ENCODE assay signal across 16 mouse cellular contexts in genomic region chr10:118268812-118269211, GRCm38 (mm10). TPM values are rescaled to one million over a fixed set of nuclear protein-coding genes. Genes with fewer than 3 reads are reported as not detected.
ATAC-seq lines count a peak whose summit lies in the region.
"Had no signal": no experiment of that assay in that cellular context is flagged by ENCODE, and none has a peak within 500 bp of the region (broad histone marks: within the 10 kb centered on the region; RNA-seq: fewer than 3 reads in every experiment).

No protein-coding gene starts in this region.

- peak; percentile 68 for ATAC-seq in common myeloid progenitor, adult 5-6 weeks (replicated peaks; ENCODE audit: low read depth, poor library complexity, severe bottlenecking)
- ATAC-seq in granulocyte monocyte progenitor cell, adult 5-6 weeks (replicated peaks; ENCODE audit: poor library complexity, severe bottlenecking), result peak; percentile 40
- ATAC-seq in megakaryocyte, adult 5-6 weeks (ENCODE audit: poor library complexity, severe bottlenecking), result 0 out of 2 replicates have a peak, but pooled peaks have one; percentile 38
- ATAC-seq in megakaryocyte progenitor cell, adult 5-6 weeks (replicated peaks; ENCODE audit: poor library complexity), result peak; percentile 55

RNA-seq across cellular contexts. Expression of gene Gm32802, which starts 10.3 kb away (rescaled TPM):
- total RNA-seq in common myeloid progenitor, adult 5-6 weeks (2017), result 0.10 and 0.18 TPM in 2 replicates
- total RNA-seq in granulocyte monocyte progenitor cell, adult 5-6 weeks (2014; fragmentation: Nextera tagmentation), result not detected in 2 replicates
- total RNA-seq in granulocyte monocyte progenitor cell, adult 5-6 weeks (2017), result 0.09 and 0.31 TPM in 2 replicates
- not detected in 2 replicates for total RNA-seq in megakaryocyte, adult 5-6 weeks (2015)
- total RNA-seq in megakaryocyte, adult 5-6 weeks (2017), result 0.08 and 0.11 TPM in 2 replicates
- 0.05 TPM in 1 of 2 replicates, not detected in the other for total RNA-seq in megakaryocyte progenitor cell, adult 5-6 weeks (2015)
- 0.08 and 0.14 TPM in 2 replicates for total RNA-seq in megakaryocyte progenitor cell, adult 5-6 weeks (2017)
- total RNA-seq: G1E had no signal

RNA-seq across cellular contexts. Expression of gene Iltifb, which starts 26.0 kb away (rescaled TPM):
- total RNA-seq in common myeloid progenitor, adult 5-6 weeks (2017), result not detected in 2 replicates
- not detected in 2 replicates for total RNA-seq in granulocyte monocyte progenitor cell, adult 5-6 weeks (2014; fragmentation: Nextera tagmentation)
- total RNA-seq in granulocyte monocyte progenitor cell, adult 5-6 weeks (2017), result not detected in 2 replicates
- not detected in 2 replicates for total RNA-seq in megakaryocyte, adult 5-6 weeks (2015)
- total RNA-seq in megakaryocyte, adult 5-6 weeks (2017), result not detected in 2 replicates
- not detected in 2 replicates for total RNA-seq in megakaryocyte progenitor cell, adult 5-6 weeks (2015)
- not detected in 2 replicates for total RNA-seq in megakaryocyte progenitor cell, adult 5-6 weeks (2017)
- total RNA-seq: adrenal gland, adult 18-20 months; adrenal gland, adult 2 months; adrenal gland, adult 8-10 months; adrenal gland, postnatal 10 days; adrenal gland, postnatal 14 days; adrenal gland, postnatal 25 days; adrenal gland, postnatal 36 days; adrenal gland, postnatal 4 days; CH12.LX; ES-E14; G1E; MEL had no signal

RNA-seq across cellular contexts. Expression of gene Gm32717, which starts 28.2 kb away (rescaled TPM):
- 0.10 and 0.18 TPM in 2 replicates for total RNA-seq in common myeloid progenitor, adult 5-6 weeks (2017)
- not detected in 2 replicates for total RNA-seq in granulocyte monocyte progenitor cell, adult 5-6 weeks (2014; fragmentation: Nextera tagmentation)
- total RNA-seq in granulocyte monocyte progenitor cell, adult 5-6 weeks (2017), result 0.09 and 0.31 TPM in 2 replicates
- not detected in 2 replicates for total RNA-seq in megakaryocyte, adult 5-6 weeks (2015)
- total RNA-seq in megakaryocyte, adult 5-6 weeks (2017), result 0.08 and 0.11 TPM in 2 replicates
- 0.05 TPM in 1 of 2 replicates, not detected in the other for total RNA-seq in megakaryocyte progenitor cell, adult 5-6 weeks (2015)
- 0.08 and 0.14 TPM in 2 replicates for total RNA-seq in megakaryocyte progenitor cell, adult 5-6 weeks (2017)
- total RNA-seq: G1E had no signal

RNA-seq across cellular contexts. Expression of gene Gm9040, which starts 58.0 kb away (rescaled TPM):
- total RNA-seq in common myeloid progenitor, adult 5-6 weeks (2017), result 0.10 TPM in 1 of 2 replicates, not detected in the other
- total RNA-seq in granulocyte monocyte progenitor cell, adult 5-6 weeks (2014; fragmentation: Nextera tagmentation), result not detected in 2 replicates
- total RNA-seq in granulocyte monocyte progenitor cell, adult 5-6 weeks (2017), result not detected in 2 replicates
- total RNA-seq in megakaryocyte, adult 5-6 weeks (2015), result not detected in 2 replicates
- not detected in 2 replicates for total RNA-seq in megakaryocyte, adult 5-6 weeks (2017)
- not detected in 2 replicates for total RNA-seq in megakaryocyte progenitor cell, adult 5-6 weeks (2015)
- not detected in 2 replicates for total RNA-seq in megakaryocyte progenitor cell, adult 5-6 weeks (2017)
- total RNA-seq: adrenal gland, adult 18-20 months; adrenal gland, adult 2 months; adrenal gland, adult 8-10 months; adrenal gland, postnatal 10 days; adrenal gland, postnatal 14 days; adrenal gland, postnatal 25 days; adrenal gland, postnatal 36 days; adrenal gland, postnatal 4 days; CH12.LX; MEL had no signal

Comparison
In these comparisons a context has a peak if more than half of its experiments do, and no peak if none do; other contexts are left out.
1. Peak in every context shown above with its lines: ATAC-seq.